Mouse (Mus musculus) gastrocnemius, postnatal 25 days (tissue): Measurements from ENCODE around the gene Bex4. TPM values are rescaled to one million over a fixed set of nuclear protein-coding genes. Genes with fewer than 3 reads are reported as not detected.

Experiments
- microRNA-seq, 2 experiments: library from miRNA; unstranded; fragments of <30 nt; microRNA quantifications; one replicate each; pipeline ENCODE4 v1.2.0; 2021; ENCODE audit warnings: borderline replicate concordance in 2 of 2
- total RNA-seq, 2 experiments: library from RNA; stranded (reverse); gene quantifications; 1 replicate in 1 of 2; 2 replicates in 1 of 2; pipeline ENCODE4 v1.2.3; 2021

Gene Bex4
- total RNA-seq, 2 experiments from 2014 or later: not detected

Small RNAs within 50 kb of the gene (microRNA-seq; reads per million reads assigned to microRNA genes)
- gene Mir6383: 0 reads per million in 2 experiments

Other genes with a start within 250 kb of the Bex4 start
- gene Arxes2, start 145.2 kb upstream of the Bex4 start, total RNA-seq: 1 to 10 TPM in 1 of 2 experiments, under 1 TPM in 1; 0.20 to 2.2 TPM
- gene Arxes1, start 105.6 kb upstream of the Bex4 start, total RNA-seq: under 1 TPM; 0.31 to 0.88 TPM
- gene Bex2, start 70.8 kb upstream of the Bex4 start, total RNA-seq: not detected
- not detected for gene Nxf3, start 53.7 kb upstream of the Bex4 start, total RNA-seq
- 10 to 100 TPM; 13.9 to 18.7 TPM for gene Tceal8, start 33.3 kb downstream of the Bex4 start, total RNA-seq
- 10 to 100 TPM; 27.5 to 46.6 TPM for gene Tceal5, start 64.9 kb downstream of the Bex4 start, total RNA-seq
- gene Tceal7, start 75.8 kb downstream of the Bex4 start, total RNA-seq: 10 to 100 TPM; 65.8 to 81.0 TPM
- 10 to 100 TPM in 1 of 2 experiments, 1 to 10 TPM in 1; 9.9 to 26.7 TPM for gene Bex1, start 76.5 kb downstream of the Bex4 start, total RNA-seq
- 10 to 100 TPM; 30.8 to 36.1 TPM for gene Tceal9, start 106.1 kb downstream of the Bex4 start, total RNA-seq
- 1 to 10 TPM; 3.1 to 4.8 TPM for gene Bex3, start 131.3 kb downstream of the Bex4 start, total RNA-seq